Mouse (Mus musculus) lung, postnatal 0 days (tissue): ENCODE results near the gene Gucd1. TPM values are rescaled to one million over a fixed set of nuclear protein-coding genes. Genes with fewer than 3 reads are reported as not detected.

Experiments
- ATAC-seq: fragments of 200-750 bp; cut with Nextera tagmentation; 2 replicates; pipeline ENCODE4 v1.8.0; 2017; ENCODE audit warnings: moderate library complexity
- DNase-seq: peaks from one replicate; pipeline ENCODE4 v3.0.0-alpha.2; 2016; ENCODE audit warnings: low spot score
- H3K27ac ChIP-seq: fragments of 300-500 bp; sonication (generic); 2 replicates; pipeline ENCODE4 v1.5.1; 2014; ENCODE audit warnings: antibody characterized with exemption, mild to moderate bottlenecking, low read length, mixed read lengths
- H3K27me3 ChIP-seq: fragments of 300-500 bp; sonication (generic); replicated peaks from 2 replicates; pipeline ENCODE4 v1.6.1; 2014; ENCODE audit warnings: low read length, mixed read lengths; ENCODE audit not compliant: insufficient read depth
- H3K36me3 ChIP-seq: fragments of 300-500 bp; sonication (generic); 2 replicates; pipeline ENCODE4 v1.6.1; 2014; ENCODE audit warnings: low read length, mixed read lengths; ENCODE audit not compliant: insufficient read depth
- H3K4me1 ChIP-seq: fragments of 300-500 bp; sonication (generic); 2 replicates; pipeline ENCODE4 v1.6.1; 2014; ENCODE audit warnings: antibody characterized with exemption, low read depth, low read length, mixed read lengths; ENCODE audit not compliant: insufficient read depth
- H3K4me2 ChIP-seq: fragments of 300-500 bp; sonication (generic); replicated peaks from 2 replicates; pipeline ENCODE4 v1.6.1; 2014; ENCODE audit warnings: low read depth, mild to moderate bottlenecking, low read length, moderate library complexity, mixed read lengths
- H3K4me3 ChIP-seq: fragments of 300-500 bp; sonication (generic); 2 replicates; pipeline ENCODE4 v1.5.1; 2014; ENCODE audit warnings: low read depth, low read length
- H3K9ac ChIP-seq: fragments of 300-500 bp; sonication (generic); replicated peaks from 2 replicates; pipeline ENCODE4 v1.6.1; 2014; ENCODE audit warnings: low read depth, mild to moderate bottlenecking
- H3K9me3 ChIP-seq: fragments of 300-500 bp; sonication (generic); 2 replicates; pipeline ENCODE4 v1.6.1; 2016; ENCODE audit warnings: low read length, mixed read lengths
- CTCF ChIP-seq: IDR thresholded peaks from 2 replicates; pipeline ENCODE4 v1.5.1; 2016; ENCODE audit warnings: antibody characterized with exemption, mild to moderate bottlenecking
- EP300 ChIP-seq: IDR thresholded peaks from 2 replicates; pipeline ENCODE4 v1.6.1; 2016; ENCODE audit warnings: antibody characterized with exemption, mild to moderate bottlenecking, control low read depth
- WGBS: fragments of 180-500 bp; shearing (Covaris S2); extraction: QIAGEN DNeasy Blood & Tissue Kit; methylation state at CpG from one replicate; pipeline ENCODE4 v1.1.7; 2014; 5-methylcytosine and 5-hydroxymethylcytosine counted together
- polyA plus RNA-seq: library from polyadenylated mRNA; unstranded; fragments of >200 nt; fragmentation: Nextera tagmentation; extraction: Ambion mirVana; gene quantifications from 2 replicates; pipeline ENCODE4 v1.2.1, GENCODE M21; 2015

Gene Gucd1
- polyA plus RNA-seq, 1 experiment from 2014 or later, result 20.3 TPM

- H3K36me3 ChIP-seq, result no peaks in the 10 kb centered on the region
- H3K4me2 ChIP-seq, result no peak overlapping the region
- 44% methylated on average over 9 of the region's 9 CpGs for WGBS
- no peak overlapping the region for H3K9ac ChIP-seq
- H3K27me3 ChIP-seq, result peaks cover 19% of the 10 kb centered on the region
- H3K27ac ChIP-seq, result no peak overlapping the region
- H3K9me3 ChIP-seq, result no peaks in the 10 kb centered on the region
- ATAC-seq, result no peak
- no peak overlapping the region for H3K4me3 ChIP-seq
- DNase-seq, result no peak
- TF ChIP-seq CTCF (no peak), EP300 (no peak)
- peaks cover 9% of the 10 kb centered on the region; the same call in 1 of the 2 replicates for H3K4me1 ChIP-seq
These were observed 38.3 kb upstream of the Gucd1 start for GRCm38 (mm10) chr10:75556026-75556425.

GRCm38 (mm10) chr10:75555557-75555956 lies 37.8 kb upstream of the Gucd1 start:
- 69% methylated on average over 6 of the region's 6 CpGs for WGBS
- TF ChIP-seq CTCF (no peak), EP300 (no peak)
- Histone ChIP-seq H3K4me3 (no peak overlapping the region), H3K4me1 (peaks cover 12% of the 10 kb centered on the region; the same call in 1 of the 2 replicates), H3K9me3 (no peaks in the 10 kb centered on the region), H3K27ac (no peak overlapping the region), H3K36me3 (no peaks in the 10 kb centered on the region), H3K27me3 (peaks cover 16% of the 10 kb centered on the region), H3K4me2 (no peak overlapping the region), H3K9ac (no peak overlapping the region)
- no peak for ATAC-seq
- no peak for DNase-seq

GRCm38 (mm10) chr10:75554090-75554489 lies 36.3 kb upstream of the Gucd1 start:
- H3K4me1 ChIP-seq, result peaks cover 7% of the 10 kb centered on the region; the same call in 1 of the 2 replicates
- DNase-seq (peak; percentile 44), ATAC-seq (no peak)
- no peak overlapping the region for H3K9ac ChIP-seq
- H3K36me3 ChIP-seq, result no peaks in the 10 kb centered on the region
- H3K9me3 ChIP-seq, result no peaks in the 10 kb centered on the region
- 88% methylated on average over 8 of the region's 8 CpGs for WGBS
- no peak overlapping the region for H3K27ac ChIP-seq
- no peak overlapping the region for H3K4me2 ChIP-seq
- no peak for TF ChIP-seq CTCF
- 0 out of 2 replicates have a peak, but pooled peaks cover 2% of the 10 kb centered on the region for H3K27me3 ChIP-seq
- H3K4me3 ChIP-seq, result no peak overlapping the region

GRCm38 (mm10) chr10:75552701-75553450 lies 35.1 kb upstream of the Gucd1 start:
- no peaks in the 10 kb centered on the region for H3K36me3 ChIP-seq
- no peak overlapping the region for H3K4me3 ChIP-seq
- peaks cover 14% of the 10 kb centered on the region; the same call in 1 of the 2 replicates for H3K4me1 ChIP-seq
- DNase-seq (peak; percentile 68), ATAC-seq (peak; percentile 55)
- H3K9me3 ChIP-seq, result no peaks in the 10 kb centered on the region
- H3K27ac ChIP-seq, result no peak overlapping the region
- H3K9ac ChIP-seq, result no peak overlapping the region
- no peak overlapping the region for H3K4me2 ChIP-seq
- H3K27me3 ChIP-seq, result no peaks in the 10 kb centered on the region
- TF ChIP-seq EP300, result no peak
- TF ChIP-seq CTCF, result no peak
- 61% methylated on average over 13 of the region's 13 CpGs for WGBS

DNA sequence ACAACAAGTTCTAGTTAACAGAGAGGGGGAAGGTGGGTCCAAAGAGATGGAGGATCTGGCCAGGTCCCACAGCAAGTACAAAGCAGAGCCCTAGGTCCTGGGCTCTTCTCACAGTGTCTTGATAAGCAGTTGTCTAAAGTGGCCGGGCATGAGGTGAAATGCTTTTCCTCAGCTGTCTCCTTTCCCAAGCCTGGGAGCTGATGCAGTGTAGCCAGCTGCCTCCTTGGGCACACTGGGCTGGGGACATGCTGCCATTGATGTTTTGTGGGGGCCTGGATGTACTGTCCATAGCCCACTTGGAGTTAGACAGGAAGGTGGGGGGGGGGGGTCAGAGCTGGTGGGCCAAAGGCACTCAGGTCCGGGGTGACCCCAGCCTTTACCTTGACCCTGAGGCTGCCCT lies 34.3 kb upstream of the Gucd1 start:
- Histone ChIP-seq H3K36me3 (no peaks in the 10 kb centered on the region), H3K4me2 (no peak overlapping the region), H3K4me1 (peaks cover 14% of the 10 kb centered on the region; the same call in 1 of the 2 replicates), H3K9me3 (no peaks in the 10 kb centered on the region), H3K27me3 (no peaks in the 10 kb centered on the region), H3K4me3 (no peak overlapping the region), H3K27ac (no peak overlapping the region), H3K9ac (no peak overlapping the region)
- TF ChIP-seq EP300, result no peak
- TF ChIP-seq CTCF, result no peak
- WGBS, result 80% methylated on average over 2 of the region's 2 CpGs
- no peak for DNase-seq
- ATAC-seq, result no peak

- H3K27me3 ChIP-seq, result no peaks in the 10 kb centered on the region
- no peak overlapping the region for H3K9ac ChIP-seq
- TF ChIP-seq CTCF (peak; percentile 50), EP300 (no peak)
- H3K36me3 ChIP-seq, result no peaks in the 10 kb centered on the region
- peak; percentile 65 for ATAC-seq
- no peak overlapping the region for H3K4me3 ChIP-seq
- WGBS, result 16% methylated on average over 12 of the region's 12 CpGs
- H3K27ac ChIP-seq, result no peak overlapping the region
- H3K4me2 ChIP-seq, result peak overlapping the region; percentile 12
- no peaks in the 10 kb centered on the region for H3K9me3 ChIP-seq
- H3K4me1 ChIP-seq, result peaks cover 14% of the 10 kb centered on the region; the same call in 1 of the 2 replicates
- peak; percentile 79 for DNase-seq
These were observed 33.4 kb upstream of the Gucd1 start for GRCm38 (mm10) chr10:75551175-75551574.
